Mouse (Mus musculus) neutrophil, adult 65 days (primary cell): ENCODE data around the gene Bend5. TPM values are rescaled to one million over a fixed set of nuclear protein-coding genes. Genes with fewer than 3 reads are reported as not detected.

ENCODE experiments used
- total RNA-seq: library from RNA; stranded (reverse); gene quantifications from 2 replicates; pipeline ENCODE4 v1.2.4, GENCODE M21; 2023

Gene Bend5
- total RNA-seq: not detected in 2 replicates

DNA sequence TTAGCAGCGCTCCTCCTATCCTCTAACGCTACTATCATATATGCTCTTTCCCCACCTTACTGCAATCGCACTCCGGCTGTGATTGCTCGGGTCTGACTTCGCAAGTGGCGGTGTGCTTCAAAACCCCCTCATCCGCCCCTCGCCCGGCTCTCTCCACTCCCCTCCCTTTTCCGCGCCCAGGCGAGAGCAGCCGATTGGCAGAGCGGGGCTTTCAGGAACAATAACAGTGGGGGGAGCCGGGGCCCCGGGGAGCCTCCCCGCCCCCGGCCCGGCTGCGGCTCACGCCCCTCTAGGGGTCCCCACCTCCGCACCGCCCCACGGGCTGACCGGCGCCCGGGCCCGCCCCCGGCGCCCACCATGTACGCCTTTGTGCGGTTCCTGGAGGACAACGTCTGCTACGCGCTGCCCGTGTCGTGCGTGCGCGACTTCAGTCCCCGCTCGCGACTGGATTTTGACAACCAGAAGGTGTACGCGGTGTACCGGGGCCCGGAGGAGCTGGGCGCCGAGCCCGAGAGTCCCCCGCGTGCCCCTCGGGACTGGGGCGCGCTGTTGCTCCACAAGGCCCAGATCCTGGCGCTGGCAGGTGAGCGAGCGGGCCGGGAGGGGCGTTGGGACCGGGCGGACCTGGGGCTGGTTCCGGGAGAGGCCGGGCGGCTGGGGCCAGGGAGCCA lies at the start of gene Bend5:
TSS of gene Bend5 (plus strand) at position 189 of the 671 bp plus-strand sequence.

